Comparison of ENCODE assay signal across 22 mouse cellular contexts in genomic region chr4:32162694-32163240, GRCm38 (mm10).
A peak's percentile ranks its signal among the peaks of the same experiment; 100 is the strongest.
DNase-seq lines count a peak whose midpoint lies in the region; ATAC-seq and TF ChIP-seq lines count a peak whose summit lies in the region.
"Had no signal": no experiment of that assay in that cellular context is flagged by ENCODE, and none has a peak within 500 bp of the region (broad histone marks: within the 10 kb centered on the region; RNA-seq: fewer than 3 reads in every experiment).

No protein-coding gene starts in this region.

- H3K27ac ChIP-seq in hindbrain, embryonic 16.5 days (ENCODE audit: low read depth, low read length): 0 out of 2 replicates have a peak overlapping the region, but pooled peaks have one; percentile 13
- H3K27ac ChIP-seq in hindbrain, embryonic 14.5 days: no peak overlapping the region
- no peak overlapping the region for H3K27ac ChIP-seq in MEL (ENCODE audit: control insufficient read depth, low read depth, low read length)
- 0 out of 2 replicates have a peak overlapping the region, but pooled peaks have one; percentile 36 for H3K27ac ChIP-seq in limb, embryonic 10.5 days
- H3K27ac ChIP-seq: embryonic facial prominence, embryonic 15.5 days; gastrocnemius, adult 2 months; heart, adult 2 months; hindbrain, embryonic 15.5 days had no signal

- TF ChIP-seq EP300 in MEL (IDR thresholded peaks at IDR 0.05; ENCODE audit: low read depth in 1 of 2, low read length in 2 of 2): peak in 1 of 2 experiments; percentile 32; a peak in 1 of 4 replicates

- H3K4me3 ChIP-seq in hindbrain, embryonic 16.5 days (ENCODE audit: low read length): no peak overlapping the region
- H3K4me3 ChIP-seq in hindbrain, embryonic 14.5 days (replicated peaks; ENCODE audit: low read length): no peak overlapping the region
- no peak overlapping the region for H3K4me3 ChIP-seq in MEL (ENCODE audit: control insufficient read depth in 1 of 2, insufficient read depth in 1 of 2, low read depth in 2 of 2, low read length in 2 of 2)
- H3K4me3 ChIP-seq in limb, embryonic 10.5 days: no peak overlapping the region
- H3K4me3 ChIP-seq: embryonic facial prominence, embryonic 15.5 days; erythroblast, embryonic 14.5 days; forebrain, embryonic 10.5 days; gastrocnemius, adult 2 months; heart, adult 2 months; heart, embryonic 15.5 days; hindbrain, embryonic 10.5 days; hindbrain, embryonic 15.5 days had no signal

- no peak overlapping the region for H3K9ac ChIP-seq in hindbrain, embryonic 16.5 days (ENCODE audit: low read depth, low read length)
- no peak overlapping the region for H3K9ac ChIP-seq in hindbrain, embryonic 14.5 days
- H3K9ac ChIP-seq in MEL (ENCODE audit: control insufficient read depth, low read depth, low read length, poor library complexity, severe bottlenecking): no peak overlapping the region
- H3K9ac ChIP-seq: embryonic facial prominence, embryonic 15.5 days; heart, embryonic 15.5 days; hindbrain, embryonic 15.5 days had no signal

- no peak for TF ChIP-seq POLR2A in MEL (IDR thresholded peaks at IDR 0.05; ENCODE audit: control insufficient read depth in 1 of 2, insufficient read depth in 1 of 2, low read depth in 1 of 2, low read length in 2 of 2, poor library complexity in 1 of 2)

- H3K79me2 ChIP-seq in MEL (ENCODE audit: control insufficient read depth, insufficient read depth, low read length, poor library complexity): no peaks in the 10 kb centered on the region

- H3K9me3 ChIP-seq in hindbrain, embryonic 16.5 days (ENCODE audit: control insufficient read depth, low read length): no peaks in the 10 kb centered on the region
- H3K9me3 ChIP-seq in hindbrain, embryonic 14.5 days (ENCODE audit: control insufficient read depth, low read length): no peaks in the 10 kb centered on the region
- H3K9me3 ChIP-seq in MEL (replicated peaks; ENCODE audit: insufficient read depth, low read length): no peaks in the 10 kb centered on the region
- H3K9me3 ChIP-seq in limb, embryonic 10.5 days (replicated peaks): no peaks in the 10 kb centered on the region
- H3K9me3 ChIP-seq: embryonic facial prominence, embryonic 15.5 days; forebrain, embryonic 10.5 days; heart, embryonic 15.5 days; hindbrain, embryonic 10.5 days; hindbrain, embryonic 15.5 days had no signal

- no peak overlapping the region for H3K4me2 ChIP-seq in hindbrain, embryonic 16.5 days (ENCODE audit: low read length)
- H3K4me2 ChIP-seq in hindbrain, embryonic 14.5 days (replicated peaks): no peak overlapping the region
- H3K4me2 ChIP-seq: embryonic facial prominence, embryonic 15.5 days; heart, embryonic 15.5 days; hindbrain, embryonic 15.5 days had no signal

- ATAC-seq in hindbrain, embryonic 16.5 days: no peak
- no peak for ATAC-seq in hindbrain, embryonic 14.5 days (ENCODE audit: low FRiP score)
- ATAC-seq: activated CD4-positive, CD25-positive, alpha-beta regulatory T cell, adult 4 months; Patski had no signal

- TF ChIP-seq CTCF in MEL (IDR thresholded peaks at IDR 0.05 in 2 of 3, conservative IDR thresholded peaks at IDR 0.05 in 1 of 3; ENCODE audit: control insufficient read depth in 1 of 3, insufficient read depth in 1 of 3, low read depth in 2 of 3, low read length in 3 of 3, poor library complexity in 1 of 3, severe bottlenecking in 1 of 3): no peak

- no peak for TF ChIP-seq RAD21 in MEL (IDR thresholded peaks at IDR 0.05; ENCODE audit: low read depth, low read length)

- DNase-seq in hindbrain, embryonic 14.5 days (ENCODE audit: low spot score): no peak
- DNase-seq in MEL (ENCODE audit: low read depth, low spot score): peak; percentile 57
- no peak for DNase-seq in limb, embryonic 10.5 days (ENCODE audit: low spot score)
- DNase-seq in heart, adult 18-20 months: no peak
- no peak for DNase-seq in heart, adult 11 months
- no peak for DNase-seq in spleen, postnatal 36 days (ENCODE audit: low spot score in 2 of 2)
- DNase-seq: adrenal gland, postnatal 25 days; cerebellum, adult 2 months; cerebellum, postnatal 10 days; gastrocnemius, adult 2 months; gastrocnemius, postnatal 25 days; heart, adult 2 months; kidney, adult 11 months had no signal

- H3K4me1 ChIP-seq in hindbrain, embryonic 16.5 days (ENCODE audit: control insufficient read depth, insufficient read depth, low read depth, low read length): peaks cover 5% of the 10 kb centered on the region; the same call in 1 of the 2 replicates
- peaks cover 13% of the 10 kb centered on the region; the same call in 1 of the 2 replicates for H3K4me1 ChIP-seq in hindbrain, embryonic 14.5 days (replicated peaks; ENCODE audit: control insufficient read depth, insufficient read depth, low read length)
- H3K4me1 ChIP-seq in MEL (ENCODE audit: control insufficient read depth in 1 of 2, insufficient read depth in 2 of 2, low read length in 2 of 2): peaks cover 5 to 22% of the 10 kb centered on the region in 2 experiments
- peaks cover 95% of the 10 kb centered on the region for H3K4me1 ChIP-seq in limb, embryonic 10.5 days
- H3K4me1 ChIP-seq: embryonic facial prominence, embryonic 15.5 days had no signal

- H3K27me3 ChIP-seq in hindbrain, embryonic 16.5 days (replicated peaks; ENCODE audit: control insufficient read depth, insufficient read depth, low read length): no peaks in the 10 kb centered on the region; the same call in 1 of the 2 replicates
- no peaks in the 10 kb centered on the region for H3K27me3 ChIP-seq in hindbrain, embryonic 14.5 days (ENCODE audit: control insufficient read depth, insufficient read depth, low read length)
- H3K27me3 ChIP-seq in MEL (ENCODE audit: control insufficient read depth in 1 of 2, insufficient read depth in 2 of 2, low read length in 2 of 2): no peaks in the 10 kb centered on the region
- H3K27me3 ChIP-seq in limb, embryonic 10.5 days (ENCODE audit: low read depth, poor library complexity, severe bottlenecking): no peaks in the 10 kb centered on the region
- H3K27me3 ChIP-seq: embryonic facial prominence, embryonic 15.5 days; heart, embryonic 15.5 days; hindbrain, embryonic 15.5 days; Patski had no signal

- WGBS in hindbrain, embryonic 16.5 days: 79% methylated on average over 12 of the region's 12 CpGs
- 86% methylated on average over 12 of the region's 12 CpGs for WGBS in hindbrain, embryonic 14.5 days
- 91% methylated on average over 12 of the region's 12 CpGs for WGBS in limb, embryonic 10.5 days

- no peaks in the 10 kb centered on the region for H3K36me3 ChIP-seq in hindbrain, embryonic 16.5 days (ENCODE audit: control insufficient read depth, insufficient read depth, low read length)
- no peaks in the 10 kb centered on the region for H3K36me3 ChIP-seq in hindbrain, embryonic 14.5 days (replicated peaks; ENCODE audit: control insufficient read depth, insufficient read depth)
- H3K36me3 ChIP-seq in MEL (ENCODE audit: control insufficient read depth in 1 of 2, insufficient read depth in 2 of 2, low read length in 2 of 2): peaks cover 0 to 10% of the 10 kb centered on the region in 2 experiments; a peak in 2 of 4 replicates
- no peaks in the 10 kb centered on the region for H3K36me3 ChIP-seq in limb, embryonic 10.5 days
- H3K36me3 ChIP-seq: embryonic facial prominence, embryonic 15.5 days; forebrain, embryonic 10.5 days; heart, embryonic 15.5 days; hindbrain, embryonic 10.5 days; hindbrain, embryonic 15.5 days had no signal

TF ChIP-seq in MEL, 35 proteins besides CTCF, POLR2A, EP300 and RAD21 (continues in another document):
- TF ChIP-seq JUND (IDR thresholded peaks at IDR 0.05; ENCODE audit: low read depth, low read length) (no peak), SIN3A (IDR thresholded peaks at IDR 0.05; ENCODE audit: low read length) (peak; percentile 50; the same call in 1 of the 2 replicates), USF1 (IDR thresholded peaks at IDR 0.05; ENCODE audit: low read depth, low read length) (peak; percentile 72), MYB (IDR thresholded peaks at IDR 0.05; ENCODE audit: low read depth, low read length) (no peak), ZMIZ1 (IDR thresholded peaks at IDR 0.05; ENCODE audit: low read depth, low read length) (no peak), ZKSCAN1 (IDR thresholded peaks at IDR 0.05; ENCODE audit: low read depth, low read length) (no peak), BHLHE40 (IDR thresholded peaks at IDR 0.05; ENCODE audit: borderline replicate concordance, low read depth, low read length) (no peak), GABPA (IDR thresholded peaks at IDR 0.05; ENCODE audit: low read depth, low read length) (no peak), HCFC1 (IDR thresholded peaks at IDR 0.05; ENCODE audit: low read depth, low read length) (no peak), ZNF384 (IDR thresholded peaks at IDR 0.05; ENCODE audit: low read depth, low read length) (no peak), ZC3H11A (IDR thresholded peaks at IDR 0.05; ENCODE audit: low read depth, low read length) (no peak), TAL1 (IDR thresholded peaks at IDR 0.05; ENCODE audit: low read length) (no peak), MAFK (IDR thresholded peaks at IDR 0.05; ENCODE audit: borderline replicate concordance, low read depth, low read length) (no peak), CHD2 (IDR thresholded peaks at IDR 0.05; ENCODE audit: low read length) (no peak), ELF1 (IDR thresholded peaks at IDR 0.05; ENCODE audit: low read depth, low read length) (no peak), POLR2AphosphoS2 (IDR thresholded peaks at IDR 0.05; ENCODE audit: low read length) (no peak), CHD1 (IDR thresholded peaks at IDR 0.05; ENCODE audit: low read depth, low read length) (no peak), MAX (IDR thresholded peaks at IDR 0.05; ENCODE audit: low read length) (peak; percentile 90), NRF1 (IDR thresholded peaks at IDR 0.05; ENCODE audit: insufficient read depth, low read depth, low read length, poor library complexity, severe bottlenecking) (no peak), MEF2A (IDR thresholded peaks at IDR 0.05; ENCODE audit: extremely low read depth, insufficient replicate concordance, low read depth, low read length, poor library complexity, severe bottlenecking) (no peak), E2F4 (IDR thresholded peaks at IDR 0.05; ENCODE audit: borderline replicate concordance, low read depth, low read length) (no peak), POLR2AphosphoS5 (IDR thresholded peaks at IDR 0.05; ENCODE audit: borderline replicate concordance, low read depth, low read length) (no peak), MYC (IDR thresholded peaks at IDR 0.05; ENCODE audit: low read depth, low read length) (peak; percentile 81), SMC3 (IDR thresholded peaks at IDR 0.05; ENCODE audit: low read depth, low read length) (no peak), MAZ (IDR thresholded peaks at IDR 0.05; ENCODE audit: low read depth, low read length) (no peak), USF2 (IDR thresholded peaks at IDR 0.05; ENCODE audit: borderline replicate concordance in 1 of 2, insufficient read depth in 1 of 2, low read depth in 1 of 2, low read length in 2 of 2) (no peak), RCOR1 (IDR thresholded peaks at IDR 0.05; ENCODE audit: low read depth, low read length) (no peak), KAT2A (conservative IDR thresholded peaks at IDR 0.05; ENCODE audit: low read depth, low read length) (no peak), GATA1 (IDR thresholded peaks at IDR 0.05; ENCODE audit: low read depth, low read length) (peak; percentile 45; the same call in 1 of the 2 replicates)

Comparison
In these comparisons a context has a peak if more than half of its experiments do, and no peak if none do; other contexts are left out.
1. H3K27ac ChIP-seq: peak in hindbrain, embryonic 16.5 days (single experiment) and limb, embryonic 10.5 days (single experiment); none in hindbrain, embryonic 14.5 days (single experiment) and MEL (single experiment).